Mouse (Mus musculus) midbrain, embryonic 11.5 days (tissue): ENCODE results near the gene Atp2b2. TPM values are rescaled to one million over a fixed set of nuclear protein-coding genes. Genes with fewer than 3 reads are reported as not detected.

Experiments used
- ATAC-seq: fragments of 200-750 bp; cut with Nextera tagmentation; 2 replicates; pipeline ENCODE4 v1.8.0; 2017; ENCODE audit warnings: moderate TSS enrichment, moderate library complexity; ENCODE audit not compliant: low FRiP score
- DNase-seq: peaks from one replicate; pipeline ENCODE4 v3.0.0; 2015; ENCODE audit warnings: low spot score; ENCODE audit errors: missing footprints
- H3K27ac ChIP-seq: fragments of 300-500 bp; sonication (generic); 2 replicates; pipeline ENCODE4 v1.5.1; 2014; ENCODE audit warnings: low read depth, low read length
- H3K27me3 ChIP-seq: fragments of 300-500 bp; sonication (generic); 2 replicates; pipeline ENCODE4 v1.6.1; 2014; ENCODE audit warnings: mild to moderate bottlenecking, low read length, moderate library complexity, mixed read lengths; ENCODE audit not compliant: control insufficient read depth, insufficient read depth
- H3K36me3 ChIP-seq: fragments of 300-500 bp; sonication (generic); 2 replicates; pipeline ENCODE4 v1.6.1; 2014; ENCODE audit warnings: mild to moderate bottlenecking, low read length, moderate library complexity, mixed read lengths; ENCODE audit not compliant: control insufficient read depth, insufficient read depth
- H3K4me1 ChIP-seq: fragments of 300-500 bp; sonication (generic); 2 replicates; pipeline ENCODE4 v1.6.1; 2014; ENCODE audit warnings: low read length; ENCODE audit not compliant: control insufficient read depth, insufficient read depth
- H3K4me2 ChIP-seq: fragments of 300-500 bp; sonication (generic); 2 replicates; pipeline ENCODE4 v1.6.1; 2014; ENCODE audit warnings: mild to moderate bottlenecking, moderate library complexity
- H3K4me3 ChIP-seq: fragments of 300-500 bp; sonication (generic); 2 replicates; pipeline ENCODE4 v1.5.1; 2014; ENCODE audit warnings: low read depth, low read length
- H3K9ac ChIP-seq: fragments of 300-500 bp; sonication (generic); 2 replicates; pipeline ENCODE4 v1.6.1; 2014; ENCODE audit warnings: low read length
- H3K9me3 ChIP-seq: fragments of 300-500 bp; sonication (generic); 2 replicates; pipeline ENCODE4 v1.6.1; 2016; ENCODE audit warnings: low read length; ENCODE audit not compliant: control insufficient read depth
- WGBS: fragments of 180-500 bp; shearing (Covaris S2); extraction: QIAGEN DNeasy Blood & Tissue Kit; methylation state at CpG from one replicate; pipeline ENCODE4 v1.1.7; 2014; 5-methylcytosine and 5-hydroxymethylcytosine counted together
- polyA plus RNA-seq: library from polyadenylated mRNA; unstranded; fragments of >200 nt; fragmentation: Nextera tagmentation; extraction: Ambion mirVana; gene quantifications from 2 replicates; pipeline ENCODE4 v1.2.1, GENCODE M21; 2014

Gene Atp2b2
- polyA plus RNA-seq, 1 experiment from 2014 or later: 1.7 TPM

GRCm38 (mm10) chr6:113998413-113998812 lies 44.0 kb downstream of the Atp2b2 start:
- H3K27me3 ChIP-seq: no peaks in the 10 kb centered on the region
- no peak for DNase-seq
- 93% methylated on average over 2 of the region's 2 CpGs for WGBS

DNA sequence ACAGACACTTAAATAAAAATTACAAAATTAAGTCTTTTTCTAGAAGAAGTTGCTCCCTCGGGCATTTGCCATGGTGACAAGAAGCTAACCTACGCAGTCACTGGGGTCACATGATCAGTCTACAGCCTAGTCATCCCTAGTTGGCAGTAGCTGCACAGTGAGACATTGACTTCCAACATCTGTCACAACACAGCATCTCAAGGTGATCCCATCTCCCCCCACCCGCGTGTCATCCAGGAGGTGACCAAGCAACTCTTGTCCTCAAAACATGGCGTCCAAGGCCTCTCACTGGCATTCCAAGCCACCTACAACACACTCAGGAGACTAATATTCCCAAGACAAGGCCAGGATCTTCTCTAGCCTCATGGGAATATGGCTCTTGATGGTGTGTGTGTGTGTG lies 48.2 kb downstream of the Atp2b2 start:
- no peak overlapping the region for H3K4me2 ChIP-seq
- no peak overlapping the region for H3K27ac ChIP-seq
- WGBS: 94% methylated on average over 5 of the region's 5 CpGs
- no peaks in the 10 kb centered on the region for H3K9me3 ChIP-seq
- H3K4me3 ChIP-seq: no peak overlapping the region
- ATAC-seq (no peak), DNase-seq (no peak)
- H3K4me1 ChIP-seq: no peaks in the 10 kb centered on the region
- H3K9ac ChIP-seq: no peak overlapping the region
- H3K36me3 ChIP-seq: no peaks in the 10 kb centered on the region
- H3K27me3 ChIP-seq: no peaks in the 10 kb centered on the region

More at GRCm38 (mm10) chr6:113998413-113998812, 44.0 kb downstream of the Atp2b2 start:
- Histone ChIP-seq H3K9ac (no peak overlapping the region), H3K36me3 (no peaks in the 10 kb centered on the region), H3K9me3 (no peaks in the 10 kb centered on the region), H3K4me2 (no peak overlapping the region), H3K27ac (no peak overlapping the region), H3K4me3 (no peak overlapping the region), H3K4me1 (no peaks in the 10 kb centered on the region)
- ATAC-seq: no peak

DNA sequence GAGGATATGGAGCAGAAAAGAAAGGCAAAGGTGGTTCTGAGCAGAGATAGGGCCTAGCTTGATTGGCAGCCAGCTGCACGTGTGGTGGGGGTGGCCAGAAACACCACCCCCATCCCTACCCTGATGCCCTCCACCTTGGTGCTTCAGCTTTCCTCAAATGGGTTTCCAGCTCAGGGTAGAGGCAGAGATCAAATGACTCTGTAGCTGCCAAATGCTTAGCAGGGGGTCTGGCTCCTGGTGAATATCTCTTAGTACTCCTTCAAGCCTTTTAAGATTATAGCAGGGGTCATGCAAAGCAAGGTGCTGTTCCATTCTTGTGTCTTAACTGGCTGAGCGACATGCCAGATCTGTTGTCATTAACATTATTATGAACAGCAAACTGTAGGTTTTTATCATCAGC lies 50.3 kb downstream of the Atp2b2 start:
- H3K27me3 ChIP-seq: no peaks in the 10 kb centered on the region
- no peak overlapping the region for H3K27ac ChIP-seq
- H3K4me2 ChIP-seq: no peak overlapping the region
- no peak overlapping the region for H3K9ac ChIP-seq
- H3K36me3 ChIP-seq: no peaks in the 10 kb centered on the region
- H3K4me1 ChIP-seq: no peaks in the 10 kb centered on the region
- no peak overlapping the region for H3K4me3 ChIP-seq
- no peaks in the 10 kb centered on the region for H3K9me3 ChIP-seq
- WGBS: 74% methylated on average over 2 of the region's 2 CpGs
- no peak for ATAC-seq
- no peak for DNase-seq

DNA sequence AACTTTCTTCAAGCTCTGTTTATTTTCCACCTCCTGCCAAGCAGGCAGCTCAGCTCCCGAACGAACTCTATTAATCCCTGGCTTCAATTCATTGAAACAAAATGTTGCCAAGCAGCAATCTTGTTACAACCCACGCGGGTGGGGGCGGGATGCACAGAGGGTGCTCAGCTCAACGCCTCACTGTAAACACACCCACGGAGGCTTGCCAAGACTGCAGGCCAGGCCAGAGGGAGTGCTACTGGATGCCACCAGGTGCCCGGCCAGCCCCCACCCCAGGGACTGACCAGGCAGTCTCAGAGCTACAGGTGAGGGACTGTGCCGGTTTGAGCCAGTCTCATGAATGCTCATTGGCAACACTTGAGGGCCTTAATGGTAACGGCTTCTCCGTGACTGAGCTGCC lies 50.9 kb downstream of the Atp2b2 start:
- ATAC-seq: no peak
- H3K27me3 ChIP-seq: no peaks in the 10 kb centered on the region
- H3K4me3 ChIP-seq: no peak overlapping the region
- no peak overlapping the region for H3K27ac ChIP-seq
- H3K4me1 ChIP-seq: no peaks in the 10 kb centered on the region
- WGBS: 51% methylated on average over 11 of the region's 11 CpGs
- no peak overlapping the region for H3K4me2 ChIP-seq
- no peaks in the 10 kb centered on the region for H3K9me3 ChIP-seq
- H3K9ac ChIP-seq: no peak overlapping the region
- no peaks in the 10 kb centered on the region for H3K36me3 ChIP-seq
- no peak for DNase-seq

- H3K27ac ChIP-seq: no peak overlapping the region
- ATAC-seq: no peak
- 0 out of 2 replicates have a peak, but pooled peaks cover 3% of the 10 kb centered on the region for H3K4me1 ChIP-seq
- no peak overlapping the region for H3K4me2 ChIP-seq
- no peaks in the 10 kb centered on the region for H3K36me3 ChIP-seq
- H3K27me3 ChIP-seq: no peaks in the 10 kb centered on the region
- no peaks in the 10 kb centered on the region for H3K9me3 ChIP-seq
- H3K9ac ChIP-seq: no peak overlapping the region
- DNase-seq: no peak
- H3K4me3 ChIP-seq: no peak overlapping the region
- WGBS: 14% methylated on average over 1 of the region's 1 CpGs
Observed at GRCm38 (mm10) chr6:113990044-113990443, 52.4 kb downstream of the Atp2b2 start.

- Histone ChIP-seq H3K27ac (no peak overlapping the region), H3K9me3 (no peaks in the 10 kb centered on the region), H3K27me3 (no peaks in the 10 kb centered on the region), H3K9ac (no peak overlapping the region), H3K4me2 (no peak overlapping the region), H3K4me3 (no peak overlapping the region), H3K36me3 (no peaks in the 10 kb centered on the region), H3K4me1 (0 out of 2 replicates have a peak, but pooled peaks cover 3% of the 10 kb centered on the region)
- WGBS: 83% methylated on average over 2 of the region's 2 CpGs
- DNase-seq (no peak), ATAC-seq (no peak)
Observed at GRCm38 (mm10) chr6:113988521-113988920, 53.9 kb downstream of the Atp2b2 start.

- WGBS: 82% methylated on average over 4 of the region's 4 CpGs
- no peak overlapping the region for H3K27ac ChIP-seq
- ATAC-seq: no peak
Observed at GRCm38 (mm10) chr6:113986671-113987070, 55.7 kb downstream of the Atp2b2 start.

DNA sequence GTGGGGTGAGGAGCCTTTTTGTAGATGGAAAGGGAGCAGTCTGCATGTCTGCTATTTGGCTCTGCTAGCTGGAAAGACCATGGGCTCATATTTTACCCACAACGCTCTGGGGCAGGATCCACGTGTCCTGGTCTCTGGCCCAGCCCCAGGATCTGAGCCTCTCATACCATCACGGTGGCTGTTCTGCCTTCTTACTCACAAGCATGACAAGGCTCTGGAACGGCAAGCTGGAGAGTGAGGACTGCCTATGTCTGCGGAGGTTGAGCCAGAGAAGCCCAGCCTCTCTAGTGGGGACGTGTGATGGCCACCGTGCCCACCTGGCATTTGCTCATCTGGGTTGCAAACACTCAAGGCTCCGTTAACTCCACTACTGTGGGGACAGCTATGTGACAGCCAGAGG lies 63.7 kb downstream of the Atp2b2 start:
- no peaks in the 10 kb centered on the region for H3K36me3 ChIP-seq
- H3K9ac ChIP-seq: no peak overlapping the region
- ATAC-seq: no peak
- no peak overlapping the region for H3K4me2 ChIP-seq
- 86% methylated on average over 8 of the region's 8 CpGs for WGBS
- H3K4me1 ChIP-seq: no peaks in the 10 kb centered on the region
- no peak overlapping the region for H3K27ac ChIP-seq
- no peak overlapping the region for H3K4me3 ChIP-seq
- no peaks in the 10 kb centered on the region for H3K9me3 ChIP-seq
- DNase-seq: no peak
- H3K27me3 ChIP-seq: no peaks in the 10 kb centered on the region

More at GRCm38 (mm10) chr6:113986671-113987070, 55.7 kb downstream of the Atp2b2 start:
- Histone ChIP-seq H3K36me3 (no peaks in the 10 kb centered on the region), H3K9me3 (no peaks in the 10 kb centered on the region), H3K9ac (no peak overlapping the region), H3K4me1 (0 out of 2 replicates have a peak, but pooled peaks cover 3% of the 10 kb centered on the region), H3K4me3 (no peak overlapping the region), H3K27me3 (no peaks in the 10 kb centered on the region), H3K4me2 (no peak overlapping the region)
- DNase-seq: no peak

DNA sequence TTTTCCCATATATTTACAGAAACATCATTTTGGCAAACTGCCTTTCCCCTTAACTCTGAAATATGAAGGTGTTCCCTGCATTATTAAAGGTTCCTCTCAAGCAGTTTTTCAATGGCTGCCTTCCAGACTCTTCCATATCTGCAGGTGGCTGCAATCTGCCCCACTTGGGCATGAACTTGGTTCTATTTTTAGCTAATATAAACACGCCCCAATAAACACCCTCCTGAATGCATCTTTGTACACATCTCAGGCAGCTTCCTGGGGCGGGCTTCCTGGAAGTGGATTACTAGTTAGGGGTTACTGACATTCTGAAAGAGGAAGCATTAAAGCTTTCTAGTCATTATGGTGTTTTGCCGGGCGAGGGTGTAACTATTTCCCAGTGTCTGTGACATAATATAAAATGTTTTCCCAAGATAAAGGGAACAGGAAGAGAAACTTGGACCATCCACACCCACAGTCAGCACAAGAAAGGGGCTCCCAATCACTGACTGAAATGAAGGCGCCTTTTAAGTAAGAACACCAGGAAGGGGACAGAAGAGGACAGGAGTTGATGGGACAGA lies 64.2 kb downstream of the Atp2b2 start:
- Histone ChIP-seq H3K4me1 (no peaks in the 10 kb centered on the region), H3K9me3 (no peaks in the 10 kb centered on the region), H3K4me2 (no peak overlapping the region), H3K27me3 (no peaks in the 10 kb centered on the region), H3K27ac (no peak overlapping the region), H3K36me3 (no peaks in the 10 kb centered on the region), H3K9ac (no peak overlapping the region), H3K4me3 (no peak overlapping the region)
- DNase-seq: no peak
- no peak for ATAC-seq
- WGBS: 80% methylated on average over 5 of the region's 5 CpGs
